ENCODE assay signal across 9 mouse cellular contexts in genomic region chr5:149007295-149007646, GRCm38 (mm10). TPM values are rescaled to one million over a fixed set of nuclear protein-coding genes. Genes with fewer than 3 reads are reported as not detected.
DNase-seq lines count a peak whose midpoint lies in the region; ATAC-seq and TF ChIP-seq lines count a peak whose summit lies in the region.
"Had no signal": no experiment of that assay in that cellular context is flagged by ENCODE, and none has a peak within 500 bp of the region (broad histone marks: within the 10 kb centered on the region; RNA-seq: fewer than 3 reads in every experiment).

No protein-coding gene starts in this region.

- 60% methylated on average over 5 of the region's 5 CpGs for WGBS in forebrain, embryonic 14.5 days
- 41% methylated on average over 5 of the region's 5 CpGs for WGBS in intestine, postnatal 0 days
- 64% methylated on average over 5 of the region's 5 CpGs for WGBS in neural tube, embryonic 13.5 days

- H3K36me3 ChIP-seq in forebrain, embryonic 14.5 days (ENCODE audit: control insufficient read depth, insufficient read depth, low read length) = no peaks in the 10 kb centered on the region
- H3K36me3 ChIP-seq in intestine, postnatal 0 days (ENCODE audit: control insufficient read depth, insufficient read depth) = no peaks in the 10 kb centered on the region
- no peaks in the 10 kb centered on the region for H3K36me3 ChIP-seq in neural tube, embryonic 13.5 days

- TF ChIP-seq CTCF in left cerebral cortex, adult 2 months (IDR thresholded peaks at IDR 0.05) = no peak
- no peak for TF ChIP-seq CTCF in intestine, postnatal 0 days (IDR thresholded peaks at IDR 0.05; ENCODE audit: low read depth)

- H3K9ac ChIP-seq in forebrain, embryonic 14.5 days (ENCODE audit: low read length) = peak overlapping the region; percentile 54; the same call in 1 of the 2 replicates
- H3K9ac ChIP-seq in intestine, postnatal 0 days (ENCODE audit: low read depth, low read length) = peak overlapping the region; percentile 44
- peak overlapping the region; percentile 59 for H3K9ac ChIP-seq in neural tube, embryonic 13.5 days

- no peak for DNase-seq in left cerebral cortex, adult 2 months (ENCODE audit: extremely low spot score in 1 of 2, low spot score in 2 of 2)
- no peak for DNase-seq in left cerebral cortex, adult 8-10 months (ENCODE audit: low spot score in 2 of 2)
- no peak for DNase-seq in forebrain, embryonic 14.5 days (ENCODE audit: low spot score)
- DNase-seq in spleen, postnatal 4 days (ENCODE audit: low spot score in 2 of 2) = no peak
- DNase-seq in left cerebral cortex, postnatal 10 days (ENCODE audit: extremely low spot score in 1 of 2, low spot score in 2 of 2) = no peak
- no peak for DNase-seq in testis, postnatal 14 days (ENCODE audit: low spot score)

- H3K4me2 ChIP-seq in forebrain, embryonic 14.5 days (ENCODE audit: low read length) = peak overlapping the region; percentile 67; the same call in 1 of the 2 replicates
- H3K4me2 ChIP-seq in intestine, postnatal 0 days (replicated peaks; ENCODE audit: low read depth) = peak overlapping the region; percentile 66
- peak overlapping the region; percentile 56 for H3K4me2 ChIP-seq in neural tube, embryonic 13.5 days

- peaks cover 3% of the 10 kb centered on the region; the same call in 1 of the 2 replicates for H3K4me1 ChIP-seq in forebrain, embryonic 14.5 days (ENCODE audit: control insufficient read depth, insufficient read depth, low read length)
- peaks cover 15% of the 10 kb centered on the region for H3K4me1 ChIP-seq in intestine, postnatal 0 days (replicated peaks; ENCODE audit: control insufficient read depth, insufficient read depth, low read length)
- peaks cover 32% of the 10 kb centered on the region for H3K4me1 ChIP-seq in neural tube, embryonic 13.5 days (replicated peaks)

- H3K4me3 ChIP-seq in left cerebral cortex, adult 2 months = peak overlapping the region; percentile 40
- H3K4me3 ChIP-seq in forebrain, embryonic 14.5 days (ENCODE audit: low read depth, low read length) = no peak overlapping the region
- H3K4me3 ChIP-seq in intestine, postnatal 0 days (ENCODE audit: low read depth, low read length) = peak overlapping the region; percentile 27; the same call in 1 of the 2 replicates
- H3K4me3 ChIP-seq in neural tube, embryonic 13.5 days = no peak overlapping the region

- ATAC-seq in forebrain, embryonic 14.5 days = no peak
- no peak for ATAC-seq in intestine, postnatal 0 days
- no peak for ATAC-seq in neural tube, embryonic 13.5 days (ENCODE audit: low read depth)

- intact Hi-C loops in left cerebral cortex, adult 2 months (cut with DNase I) = loop anchor here (2.0 kb wide), 1 partner anchor 44 kb away; no protein-coding TSS in a partner anchor
- intact Hi-C loops in left cerebral cortex, postnatal 10 days (cut with DNase I) = no loop called here

- H3K27ac ChIP-seq in left cerebral cortex, adult 2 months = peak overlapping the region; percentile 87
- H3K27ac ChIP-seq in forebrain, embryonic 14.5 days (ENCODE audit: low read depth, low read length) = no peak overlapping the region
- peak overlapping the region; percentile 57 for H3K27ac ChIP-seq in intestine, postnatal 0 days (ENCODE audit: low read depth, low read length)
- 0 out of 2 replicates have a peak overlapping the region, but pooled peaks have one; percentile 33 for H3K27ac ChIP-seq in neural tube, embryonic 13.5 days (replicated peaks)

- no peaks in the 10 kb centered on the region for H3K27me3 ChIP-seq in forebrain, embryonic 14.5 days (replicated peaks; ENCODE audit: control insufficient read depth, insufficient read depth, low read length)
- no peaks in the 10 kb centered on the region for H3K27me3 ChIP-seq in intestine, postnatal 0 days (replicated peaks; ENCODE audit: control insufficient read depth, insufficient read depth, low read length)
- H3K27me3 ChIP-seq in neural tube, embryonic 13.5 days = no peaks in the 10 kb centered on the region

- no peaks in the 10 kb centered on the region for H3K9me3 ChIP-seq in forebrain, embryonic 14.5 days (replicated peaks; ENCODE audit: control insufficient read depth, low read length)
- H3K9me3 ChIP-seq in intestine, postnatal 0 days (ENCODE audit: control insufficient read depth) = no peaks in the 10 kb centered on the region
- no peaks in the 10 kb centered on the region for H3K9me3 ChIP-seq in neural tube, embryonic 13.5 days

RNA-seq across cellular contexts. Expression of gene Gm42791, which starts 12.3 kb away (rescaled TPM):
- total RNA-seq in left cerebral cortex, adult 2 months (2021) = 10 to 100 TPM; 34.0 to 39.1 TPM
- 10 to 100 TPM; 30.1 to 40.2 (median 34.9) TPM for total RNA-seq in left cerebral cortex, adult 8-10 months (2022)
- 8.4 TPM in 1 of 2 replicates, not detected in the other for polyA plus RNA-seq in forebrain, embryonic 14.5 days (2014; fragmentation: Nextera tagmentation; extraction: Ambion mirVana)
- not detected in 2 replicates for polyA plus RNA-seq in intestine, postnatal 0 days (2015; fragmentation: Nextera tagmentation; extraction: Ambion mirVana)
- 0.74 and 4.3 TPM in 2 replicates for polyA plus RNA-seq in neural tube, embryonic 13.5 days (2015; fragmentation: Nextera tagmentation; extraction: Ambion mirVana)
- 10 to 100 TPM in 1 of 2 experiments, 1 to 10 TPM in 1; 6.0 to 18.1 TPM for total RNA-seq in left cerebral cortex, postnatal 10 days (2021)
- total RNA-seq: ES-E14 had no signal

Comparison
In these comparisons a context has a peak if more than half of its experiments do, and no peak if none do; other contexts are left out.
1. H3K4me3 ChIP-seq: peak in left cerebral cortex, adult 2 months (single experiment) and intestine, postnatal 0 days (single experiment); none in forebrain, embryonic 14.5 days (single experiment) and neural tube, embryonic 13.5 days (single experiment).
2. Peak in every context shown above with its lines, with median percentiles within 50 percentile points of each other: H3K4me2 ChIP-seq and H3K9ac ChIP-seq.